Mouse (Mus musculus) limb, embryonic 10.5 days (tissue): ENCODE results near the gene Diaph3. TPM values are rescaled to one million over a fixed set of nuclear protein-coding genes. Genes with fewer than 3 reads are reported as not detected.

Experiments used
- DNase-seq: peaks from one replicate; pipeline ENCODE4 v3.0.0-alpha.2; 2017; ENCODE audit warnings: low spot score
- H3K27ac ChIP-seq: fragments of 300-500 bp; sonication (generic); 2 replicates; pipeline ENCODE4 v1.5.1; 2016; ENCODE audit warnings: mild to moderate bottlenecking
- H3K27me3 ChIP-seq: fragments of 300-500 bp; sonication (generic); 2 replicates; pipeline ENCODE4 v1.6.1; 2016; ENCODE audit warnings: low read depth, mild to moderate bottlenecking; ENCODE audit not compliant: poor library complexity, severe bottlenecking
- H3K36me3 ChIP-seq: fragments of 300-500 bp; sonication (generic); 2 replicates; pipeline ENCODE4 v1.6.1; 2016; ENCODE audit warnings: mild to moderate bottlenecking, moderate library complexity
- H3K4me1 ChIP-seq: fragments of 300-500 bp; sonication (generic); 2 replicates; pipeline ENCODE4 v1.6.1; 2016
- H3K4me3 ChIP-seq: fragments of 300-500 bp; sonication (generic); 2 replicates; pipeline ENCODE4 v1.5.1; 2016; ENCODE audit warnings: mild to moderate bottlenecking, moderate library complexity
- H3K9me3 ChIP-seq: fragments of 300-500 bp; sonication (generic); replicated peaks from 2 replicates; pipeline ENCODE4 v1.6.1; 2016; ENCODE audit warnings: mild to moderate bottlenecking
- WGBS: fragments of 180-500 bp; shearing (Covaris S2); methylation state at CpG from one replicate; pipeline ENCODE4 v1.1.7; 2016; 5-methylcytosine and 5-hydroxymethylcytosine counted together
- polyA plus RNA-seq: library from polyadenylated mRNA; unstranded; fragments of >200 nt; fragmentation: Nextera tagmentation; extraction: Ambion mirVana; gene quantifications from 2 replicates; pipeline ENCODE4 v1.2.1, GENCODE M21; 2016

Diaph3 gene
- polyA plus RNA-seq, 1 experiment from 2014 or later = 12.6 TPM

GRCm38 (mm10) chr14:86885417-86886098, 255.5 kb downstream of the Diaph3 start:
- Histone ChIP-seq H3K4me1 (no peaks in the 10 kb centered on the region), H3K27ac (no peak overlapping the region), H3K27me3 (no peaks in the 10 kb centered on the region), H3K9me3 (no peaks in the 10 kb centered on the region), H3K4me3 (no peak overlapping the region), H3K36me3 (no peaks in the 10 kb centered on the region)
- no peak for DNase-seq
- 87% methylated on average over 5 of the region's 5 CpGs for WGBS

- no peaks in the 10 kb centered on the region for H3K36me3 ChIP-seq
- no peaks in the 10 kb centered on the region for H3K27me3 ChIP-seq
- DNase-seq = peak; percentile 40
- no peak overlapping the region for H3K27ac ChIP-seq
- WGBS = 87% methylated on average over 5 of the region's 5 CpGs
- no peak overlapping the region for H3K4me3 ChIP-seq
- H3K9me3 ChIP-seq = no peaks in the 10 kb centered on the region
- H3K4me1 ChIP-seq = no peaks in the 10 kb centered on the region
Observed at GRCm38 (mm10) chr14:86869536-86869935, 271.5 kb downstream of the Diaph3 start.

GRCm38 (mm10) chr14:86867143-86867542, 273.9 kb downstream of the Diaph3 start:
- no peaks in the 10 kb centered on the region for H3K4me1 ChIP-seq
- no peak overlapping the region for H3K4me3 ChIP-seq
- no peaks in the 10 kb centered on the region for H3K27me3 ChIP-seq
- H3K27ac ChIP-seq = no peak overlapping the region
- no peak for DNase-seq
- H3K36me3 ChIP-seq = no peaks in the 10 kb centered on the region
- no peaks in the 10 kb centered on the region for H3K9me3 ChIP-seq
- WGBS = 87% methylated on average over 3 of the region's 3 CpGs

GRCm38 (mm10) chr14:86864053-86864452, 277.0 kb downstream of the Diaph3 start:
- H3K27ac ChIP-seq = no peak overlapping the region
- no peaks in the 10 kb centered on the region for H3K27me3 ChIP-seq
- no peaks in the 10 kb centered on the region for H3K9me3 ChIP-seq
- H3K4me3 ChIP-seq = no peak overlapping the region
- H3K4me1 ChIP-seq = no peaks in the 10 kb centered on the region
- 92% methylated on average over 3 of the region's 3 CpGs for WGBS
- no peaks in the 10 kb centered on the region for H3K36me3 ChIP-seq
- DNase-seq = no peak

GRCm38 (mm10) chr14:86861277-86861946, 279.6 kb downstream of the Diaph3 start:
- WGBS = 86% methylated on average over 11 of the region's 11 CpGs
- no peak overlapping the region for H3K27ac ChIP-seq
- H3K27me3 ChIP-seq = no peaks in the 10 kb centered on the region
- H3K4me1 ChIP-seq = no peaks in the 10 kb centered on the region
- H3K4me3 ChIP-seq = no peak overlapping the region
- H3K36me3 ChIP-seq = no peaks in the 10 kb centered on the region
- no peak for DNase-seq
- H3K9me3 ChIP-seq = no peaks in the 10 kb centered on the region

GRCm38 (mm10) chr14:86847154-86847810, 293.8 kb downstream of the Diaph3 start:
- Histone ChIP-seq H3K27me3 (no peaks in the 10 kb centered on the region), H3K9me3 (no peaks in the 10 kb centered on the region), H3K4me1 (no peaks in the 10 kb centered on the region), H3K36me3 (no peaks in the 10 kb centered on the region), H3K4me3 (no peak overlapping the region), H3K27ac (no peak overlapping the region)
- DNase-seq = no peak
- WGBS = 92% methylated on average over 4 of the region's 4 CpGs

- Histone ChIP-seq H3K36me3 (no peaks in the 10 kb centered on the region), H3K27ac (no peak overlapping the region), H3K27me3 (no peaks in the 10 kb centered on the region), H3K4me1 (no peaks in the 10 kb centered on the region), H3K9me3 (no peaks in the 10 kb centered on the region), H3K4me3 (no peak overlapping the region)
- no peak for DNase-seq
- 95% methylated on average over 3 of the region's 3 CpGs for WGBS
Observed at GRCm38 (mm10) chr14:86844075-86844474, 297.0 kb downstream of the Diaph3 start.

- Histone ChIP-seq H3K9me3 (no peaks in the 10 kb centered on the region), H3K4me3 (no peak overlapping the region), H3K27ac (no peak overlapping the region), H3K36me3 (no peaks in the 10 kb centered on the region), H3K4me1 (peaks cover 3% of the 10 kb centered on the region; the same call in 1 of the 2 replicates), H3K27me3 (no peaks in the 10 kb centered on the region)
- DNase-seq = no peak
- 67% methylated on average over 2 of the region's 2 CpGs for WGBS
Observed at GRCm38 (mm10) chr14:86837642-86838041, 303.4 kb downstream of the Diaph3 start.

- H3K27ac ChIP-seq = no peak overlapping the region
- H3K9me3 ChIP-seq = no peaks in the 10 kb centered on the region
- H3K4me1 ChIP-seq = peaks cover 3% of the 10 kb centered on the region; the same call in 1 of the 2 replicates
- no peak for DNase-seq
- 88% methylated on average over 2 of the region's 2 CpGs for WGBS
- no peaks in the 10 kb centered on the region for H3K36me3 ChIP-seq
- H3K27me3 ChIP-seq = no peaks in the 10 kb centered on the region
- H3K4me3 ChIP-seq = no peak overlapping the region
Observed at GRCm38 (mm10) chr14:86834851-86835250, 306.2 kb downstream of the Diaph3 start.

- Histone ChIP-seq H3K27me3 (no peaks in the 10 kb centered on the region), H3K27ac (no peak overlapping the region), H3K4me3 (no peak overlapping the region), H3K9me3 (no peaks in the 10 kb centered on the region), H3K36me3 (no peaks in the 10 kb centered on the region), H3K4me1 (peaks cover 3% of the 10 kb centered on the region; the same call in 1 of the 2 replicates)
- 88% methylated on average over 6 of the region's 6 CpGs for WGBS
- DNase-seq = no peak
Observed at GRCm38 (mm10) chr14:86834269-86834668, 306.8 kb downstream of the Diaph3 start.

GRCm38 (mm10) chr14:86833003-86833402, 308.0 kb downstream of the Diaph3 start:
- 52% methylated on average over 4 of the region's 4 CpGs for WGBS
- Histone ChIP-seq H3K27ac (no peak overlapping the region), H3K4me3 (no peak overlapping the region), H3K4me1 (peaks cover 3% of the 10 kb centered on the region; the same call in 1 of the 2 replicates), H3K9me3 (no peaks in the 10 kb centered on the region), H3K27me3 (no peaks in the 10 kb centered on the region), H3K36me3 (no peaks in the 10 kb centered on the region)
- DNase-seq = no peak

GRCm38 (mm10) chr14:86816246-86816645, 324.8 kb downstream of the Diaph3 start:
- Histone ChIP-seq H3K4me1 (no peaks in the 10 kb centered on the region; the same call in 1 of the 2 replicates), H3K9me3 (no peaks in the 10 kb centered on the region), H3K36me3 (no peaks in the 10 kb centered on the region), H3K27ac (no peak overlapping the region), H3K4me3 (no peak overlapping the region), H3K27me3 (no peaks in the 10 kb centered on the region)
- WGBS = 96% methylated on average over 4 of the region's 4 CpGs
- no peak for DNase-seq
